Mouse (Mus musculus) liver, embryonic 14.5 days (tissue): ENCODE results near the gene B430218F22Rik. TPM values are rescaled to one million over a fixed set of nuclear protein-coding genes. Genes with fewer than 3 reads are reported as not detected.

Source experiments
- ATAC-seq: fragments of 200-750 bp; cut with Nextera tagmentation; 2 replicates; pipeline ENCODE4 v1.8.0; 2017; ENCODE audit warnings: moderate number of reproducible peaks, mild to moderate bottlenecking, moderate library complexity; ENCODE audit not compliant: insufficient read depth
- DNase-seq, 3 experiments: peaks; one replicate each; pipeline ENCODE4 v3.0.0-alpha.2; 2012 to 2013; ENCODE audit warnings: low read depth in 3 of 3, low spot score in 3 of 3
- H3K27ac ChIP-seq: fragments of 300-500 bp; sonication (generic); 2 replicates; pipeline ENCODE4 v1.5.1; 2014; ENCODE audit warnings: moderate library complexity, mild to moderate bottlenecking, control low read depth, inconsistent platforms
- H3K27me3 ChIP-seq: fragments of 300-500 bp; sonication (generic); 2 replicates; pipeline ENCODE4 v1.6.1; 2014; ENCODE audit warnings: mild to moderate bottlenecking, low read length, moderate library complexity; ENCODE audit not compliant: control insufficient read depth, insufficient read depth
- H3K36me3 ChIP-seq: fragments of 300-500 bp; sonication (generic); replicated peaks from 2 replicates; pipeline ENCODE4 v1.6.1; 2014; ENCODE audit warnings: low read depth; ENCODE audit not compliant: control insufficient read depth, insufficient read depth
- H3K4me1 ChIP-seq, 2 experiments: fragments of 200-500 bp in 1 of 2; fragments of 300-500 bp in 1 of 2; sonication (generic) in 1 of 2; replicated peaks; 2 replicates each; pipeline ENCODE4 v1.6.1; 2012 to 2014; ENCODE audit warnings: antibody characterized with exemption in 1 of 2, inconsistent platforms in 1 of 2, low read length in 1 of 2; ENCODE audit not compliant: control insufficient read depth in 2 of 2, insufficient read depth in 2 of 2
- H3K4me2 ChIP-seq: fragments of 300-500 bp; sonication (generic); 2 replicates; pipeline ENCODE4 v1.6.1; 2014; ENCODE audit warnings: low read depth, mild to moderate bottlenecking, control low read depth, moderate library complexity
- H3K4me3 ChIP-seq, 2 experiments: fragments of 200-500 bp in 1 of 2; fragments of 300-500 bp in 1 of 2; sonication (generic) in 1 of 2; 2 replicates each; pipeline ENCODE4 v1.5.1; 2012 to 2014; ENCODE audit warnings: low read depth in 2 of 2, low read length in 2 of 2, mild to moderate bottlenecking in 2 of 2, control low read depth in 1 of 2, inconsistent platforms in 1 of 2, moderate library complexity in 1 of 2; ENCODE audit not compliant: insufficient read depth in 1 of 2
- H3K9ac ChIP-seq: fragments of 300-500 bp; sonication (generic); replicated peaks from 2 replicates; pipeline ENCODE4 v1.6.1; 2014; ENCODE audit warnings: mild to moderate bottlenecking, control low read depth, moderate library complexity
- H3K9me3 ChIP-seq: fragments of 300-500 bp; sonication (generic); 2 replicates; pipeline ENCODE4 v1.6.1; 2016; ENCODE audit warnings: low read length, mixed read lengths; ENCODE audit not compliant: control insufficient read depth
- CTCF ChIP-seq: IDR thresholded peaks from 2 replicates; pipeline ENCODE4 v1.5.1; 2016; ENCODE audit warnings: antibody characterized with exemption, low read depth, control low read depth
- EP300 ChIP-seq: IDR thresholded peaks from 2 replicates; pipeline ENCODE4 v1.6.1; 2016; ENCODE audit warnings: antibody characterized with exemption, low read depth
- WGBS: fragments of 180-500 bp; shearing (Covaris S2); extraction: QIAGEN DNeasy Blood & Tissue Kit; methylation state at CpG from one replicate; pipeline ENCODE4 v1.1.7; 2014; ENCODE audit not compliant: insufficient replicate concordance; 5-methylcytosine and 5-hydroxymethylcytosine counted together
- polyA plus RNA-seq, 2 experiments: library from polyadenylated mRNA; depleted of rRNA in 1 of 2; stranded (reverse) in 1 of 2; unstranded in 1 of 2; fragments of >200 nt; fragmentation: Nextera tagmentation in 1 of 2; extraction: Ambion mirVana in 1 of 2; gene quantifications; 2 replicates each; pipeline versions ENCODE4 v1.2.1 to v1.2.3; 2012 to 2014

The B430218F22Rik gene
- polyA plus RNA-seq (2012; rRNA removed) (0.04 and 0.08 TPM in 2 replicates), polyA plus RNA-seq (2014; fragmentation: Nextera tagmentation; extraction: Ambion mirVana) (0.19 TPM in 2 replicates)

GRCm38 (mm10) chr13:118386511-118387447 is at the start of gene B430218F22Rik, which contains the start of gene Mrps30:
Gene B430218F22Rik (plus strand): TSS chr13:118386630.
Gene Mrps30 (minus strand): TSS chr13:118387252.
- Histone ChIP-seq H3K27me3 (no peaks in the 10 kb centered on the region), H3K36me3 (peaks cover 23% of the 10 kb centered on the region), H3K9me3 (no peaks in the 10 kb centered on the region), H3K9ac (peak within 1 kb of the TSS; percentile 87), H3K4me3 (peak within 1 kb of the TSS; percentile 84 to 89), H3K4me2 (peak within 1 kb of the TSS; percentile 87), H3K4me1 (peaks cover 2 to 8% of the 10 kb centered on the region in 2 experiments), H3K27ac (peak within 1 kb of the TSS; percentile 45)
- ATAC-seq, result peak; percentile 97
- no peak for TF ChIP-seq EP300
- TF ChIP-seq CTCF, result 0 out of 2 replicates have a peak, but pooled peaks have one; percentile 2
- peak; percentile 93 to 97 (median 96) for DNase-seq
- WGBS, result under 1% methylated on average over 93 of the region's 93 CpGs

GRCm38 (mm10) chr13:118350257-118350656 is 36.2 kb upstream of the B430218F22Rik start:
- H3K4me1 ChIP-seq, result no peaks in the 10 kb centered on the region
- no peak for ATAC-seq

GRCm38 (mm10) chr13:118350870-118351269 is 35.6 kb upstream of the B430218F22Rik start:
- no peak for ATAC-seq
- DNase-seq, result no peak
- Histone ChIP-seq H3K36me3 (no peaks in the 10 kb centered on the region), H3K9ac (no peak overlapping the region), H3K9me3 (no peaks in the 10 kb centered on the region), H3K4me1 (no peaks in the 10 kb centered on the region), H3K4me3 (no peak overlapping the region), H3K27ac (no peak overlapping the region), H3K27me3 (no peaks in the 10 kb centered on the region), H3K4me2 (no peak overlapping the region)
- 73% methylated on average over 10 of the region's 10 CpGs for WGBS
- TF ChIP-seq CTCF (no peak), EP300 (no peak)

More at GRCm38 (mm10) chr13:118350257-118350656, 36.2 kb upstream of the B430218F22Rik start:
- Histone ChIP-seq H3K27ac (no peak overlapping the region), H3K4me3 (no peak overlapping the region), H3K9ac (no peak overlapping the region), H3K27me3 (no peaks in the 10 kb centered on the region), H3K36me3 (no peaks in the 10 kb centered on the region), H3K9me3 (no peaks in the 10 kb centered on the region), H3K4me2 (no peak overlapping the region)
- 16% methylated on average over 10 of the region's 10 CpGs for WGBS
- peak in 1 of 3 experiments; percentile 13 for DNase-seq
- peak; percentile 60 for TF ChIP-seq CTCF
- no peak for TF ChIP-seq EP300

- Histone ChIP-seq H3K9ac (no peak overlapping the region), H3K27ac (no peak overlapping the region), H3K36me3 (no peaks in the 10 kb centered on the region), H3K9me3 (no peaks in the 10 kb centered on the region), H3K4me1 (no peaks in the 10 kb centered on the region), H3K4me3 (no peak overlapping the region), H3K27me3 (no peaks in the 10 kb centered on the region), H3K4me2 (no peak overlapping the region)
- 69% methylated on average over 6 of the region's 6 CpGs for WGBS
- ATAC-seq, result no peak
- no peak for DNase-seq
- TF ChIP-seq CTCF, result no peak
- TF ChIP-seq EP300, result no peak
Measured at GRCm38 (mm10) chr13:118363342-118363741, 23.1 kb upstream of the B430218F22Rik start.

- no peaks in the 10 kb centered on the region for H3K9me3 ChIP-seq
- no peak for ATAC-seq
- TF ChIP-seq CTCF, result no peak
- no peak for TF ChIP-seq EP300
Measured at GRCm38 (mm10) chr13:118365774-118366173, 20.7 kb upstream of the B430218F22Rik start.

More at GRCm38 (mm10) chr13:118365774-118366173, 20.7 kb upstream of the B430218F22Rik start:
- Histone ChIP-seq H3K36me3 (no peaks in the 10 kb centered on the region), H3K4me2 (no peak overlapping the region), H3K27ac (no peak overlapping the region), H3K4me1 (no peaks in the 10 kb centered on the region), H3K4me3 (no peak overlapping the region), H3K9ac (no peak overlapping the region), H3K27me3 (no peaks in the 10 kb centered on the region)
- DNase-seq, result no peak
- WGBS, result 23% methylated on average over 1 of the region's 1 CpGs
